Comparison of ENCODE assay signal across 27 mouse cellular contexts in genomic region chr8:114636376-114636775, GRCm38 (mm10).
"Had no signal": no experiment of that assay in that cellular context is flagged by ENCODE, and none has a peak within 500 bp of the region (broad histone marks: within the 10 kb centered on the region; RNA-seq: fewer than 3 reads in every experiment).

No protein-coding gene starts in this region.

- H3K9me3 ChIP-seq: embryonic facial prominence, embryonic 10.5 days; embryonic facial prominence, embryonic 12.5 days; embryonic facial prominence, embryonic 13.5 days; embryonic facial prominence, embryonic 15.5 days; forebrain, embryonic 10.5 days; forebrain, embryonic 12.5 days; forebrain, embryonic 13.5 days; forebrain, embryonic 15.5 days; heart, embryonic 10.5 days had no signal

- H3K4me2 ChIP-seq: embryonic facial prominence, embryonic 12.5 days; embryonic facial prominence, embryonic 13.5 days; embryonic facial prominence, embryonic 15.5 days; forebrain, embryonic 12.5 days; forebrain, embryonic 13.5 days; forebrain, embryonic 15.5 days had no signal

- H3K36me3 ChIP-seq: embryonic facial prominence, embryonic 10.5 days; embryonic facial prominence, embryonic 12.5 days; embryonic facial prominence, embryonic 13.5 days; embryonic facial prominence, embryonic 15.5 days; forebrain, embryonic 10.5 days; forebrain, embryonic 12.5 days; forebrain, embryonic 15.5 days; heart, embryonic 10.5 days had no signal

- H3K9ac ChIP-seq: embryonic facial prominence, embryonic 12.5 days; embryonic facial prominence, embryonic 13.5 days; embryonic facial prominence, embryonic 15.5 days; forebrain, embryonic 12.5 days; forebrain, embryonic 13.5 days; forebrain, embryonic 15.5 days; forebrain, postnatal 0 days had no signal

- ATAC-seq: forebrain, embryonic 13.5 days; forebrain, embryonic 14.5 days; forebrain, embryonic 15.5 days; forebrain, embryonic 16.5 days; forebrain, postnatal 0 days had no signal

- H3K4me3 ChIP-seq: embryonic facial prominence, embryonic 10.5 days; embryonic facial prominence, embryonic 12.5 days; embryonic facial prominence, embryonic 13.5 days; embryonic facial prominence, embryonic 15.5 days; erythroblast, embryonic 14.5 days; forebrain, embryonic 10.5 days; forebrain, embryonic 12.5 days; forebrain, embryonic 13.5 days; forebrain, embryonic 15.5 days; heart, adult 2 months; heart, embryonic 10.5 days had no signal

- DNase-seq: cerebellum, adult 9-11 months; cerebellum, postnatal 10 days; cerebellum, postnatal 14 days; cerebellum, postnatal 25 days; cerebellum, postnatal 36 days; embryo, embryonic 11 days; forebrain, postnatal 0 days; gastrocnemius, adult 2 months; gastrocnemius, postnatal 10 days; gastrocnemius, postnatal 14 days; gastrocnemius, postnatal 25 days; gastrocnemius, postnatal 36 days; heart, adult 11 months; heart, adult 18-20 months; heart, adult 2 months had no signal

- H3K27me3 ChIP-seq: forebrain, embryonic 12.5 days; forebrain, embryonic 15.5 days had no signal

- H3K4me1 ChIP-seq: forebrain, embryonic 13.5 days; forebrain, embryonic 15.5 days had no signal

- H3K27ac ChIP-seq: embryonic facial prominence, embryonic 10.5 days; embryonic facial prominence, embryonic 12.5 days; embryonic facial prominence, embryonic 15.5 days; forebrain, embryonic 10.5 days; forebrain, embryonic 12.5 days; forebrain, embryonic 13.5 days; forebrain, embryonic 15.5 days; gastrocnemius, adult 2 months; heart, adult 2 months; heart, embryonic 10.5 days had no signal
